Mouse (Mus musculus) neural tube, embryonic 12.5 days (tissue): ENCODE results near the gene Setd7. TPM values are rescaled to one million over a fixed set of nuclear protein-coding genes. Genes with fewer than 3 reads are reported as not detected.

ENCODE experiments used
- ATAC-seq: fragments of 200-750 bp; cut with Nextera tagmentation; 2 replicates; pipeline ENCODE4 v1.8.0; 2017; ENCODE audit warnings: low read depth, mild to moderate bottlenecking, moderate TSS enrichment, moderate library complexity; ENCODE audit not compliant: low FRiP score
- H3K27ac ChIP-seq: fragments of 300-500 bp; sonication (generic); 2 replicates; pipeline ENCODE4 v1.5.1; 2016
- H3K27me3 ChIP-seq: fragments of 300-500 bp; sonication (generic); replicated peaks from 2 replicates; pipeline ENCODE4 v1.6.1; 2016; ENCODE audit warnings: mild to moderate bottlenecking
- H3K36me3 ChIP-seq: fragments of 300-500 bp; sonication (generic); 2 replicates; pipeline ENCODE4 v1.6.1; 2016; ENCODE audit warnings: mild to moderate bottlenecking
- H3K4me1 ChIP-seq: fragments of 300-500 bp; sonication (generic); 2 replicates; pipeline ENCODE4 v1.6.1; 2016
- H3K4me2 ChIP-seq: fragments of 300-500 bp; sonication (generic); replicated peaks from 2 replicates; pipeline ENCODE4 v1.6.1; 2016; ENCODE audit warnings: mild to moderate bottlenecking
- H3K4me3 ChIP-seq: fragments of 300-500 bp; sonication (generic); 2 replicates; pipeline ENCODE4 v1.5.1; 2016
- H3K9ac ChIP-seq: fragments of 300-500 bp; sonication (generic); 2 replicates; pipeline ENCODE4 v1.6.1; 2016; ENCODE audit warnings: mild to moderate bottlenecking
- H3K9me3 ChIP-seq: fragments of 300-500 bp; sonication (generic); 2 replicates; pipeline ENCODE4 v1.6.1; 2016; ENCODE audit warnings: mild to moderate bottlenecking
- WGBS: fragments of 180-500 bp; shearing (Covaris S2); methylation state at CpG from one replicate; pipeline ENCODE4 v1.1.7; 2016; 5-methylcytosine and 5-hydroxymethylcytosine counted together
- polyA plus RNA-seq: library from polyadenylated mRNA; unstranded; fragments of >200 nt; fragmentation: Nextera tagmentation; extraction: Ambion mirVana; gene quantifications from 2 replicates; pipeline ENCODE4 v1.2.1, GENCODE M21; 2016

Setd7 gene
- polyA plus RNA-seq, 1 experiment from 2014 or later, result 3.7 TPM

DNA sequence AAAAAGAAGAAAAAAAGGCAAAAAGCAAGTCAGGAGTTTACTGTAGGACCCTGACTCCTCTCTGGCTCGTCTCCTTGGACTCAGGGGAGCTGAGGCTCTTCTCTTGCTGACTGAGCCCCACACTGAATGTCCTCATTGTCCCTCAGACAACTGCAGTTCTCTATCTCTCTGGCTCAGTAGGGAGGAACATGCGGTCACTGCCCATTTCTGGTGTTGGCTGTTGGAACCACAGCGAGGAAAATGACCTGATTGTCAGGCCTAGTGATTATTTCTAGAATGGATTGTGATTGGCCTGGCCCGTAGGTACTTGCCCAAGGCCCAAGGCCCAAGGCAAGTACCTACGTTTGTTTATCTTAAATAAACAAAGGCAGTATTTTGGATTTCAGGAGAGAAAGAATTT lies 62.0 kb downstream of the Setd7 start:
- 82% methylated on average over 5 of the region's 5 CpGs for WGBS
- H3K27ac ChIP-seq, result no peak overlapping the region
- H3K27me3 ChIP-seq, result no peaks in the 10 kb centered on the region
- H3K9me3 ChIP-seq, result no peaks in the 10 kb centered on the region
- no peak for ATAC-seq
- no peak overlapping the region for H3K9ac ChIP-seq
- no peak overlapping the region for H3K4me3 ChIP-seq
- H3K4me2 ChIP-seq, result no peak overlapping the region
- no peaks in the 10 kb centered on the region for H3K4me1 ChIP-seq
- peaks cover 8% of the 10 kb centered on the region for H3K36me3 ChIP-seq

DNA sequence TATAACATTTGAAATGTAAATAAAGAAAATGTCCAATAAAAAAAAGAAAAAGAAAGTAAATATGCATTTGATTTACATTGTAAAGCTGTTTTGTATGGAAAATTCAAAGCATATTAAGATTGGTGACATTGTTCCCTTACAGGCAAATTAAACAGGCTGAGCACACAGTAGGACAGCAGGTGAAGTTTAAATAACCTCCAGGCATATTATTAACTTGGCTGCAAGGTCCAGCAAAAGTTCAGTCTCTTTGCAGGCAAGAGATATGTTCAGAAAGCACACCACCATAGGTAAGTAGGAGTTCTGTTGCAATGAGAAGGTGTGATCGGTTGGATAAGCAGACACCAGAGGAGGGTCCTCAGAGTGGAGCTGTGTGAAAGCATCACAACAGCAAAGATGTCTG lies 62.7 kb downstream of the Setd7 start:
- whole genome bisulfite sequencing, result 90% methylated on average over 1 of the region's 1 CpGs
- no peak for ATAC-seq

DNA sequence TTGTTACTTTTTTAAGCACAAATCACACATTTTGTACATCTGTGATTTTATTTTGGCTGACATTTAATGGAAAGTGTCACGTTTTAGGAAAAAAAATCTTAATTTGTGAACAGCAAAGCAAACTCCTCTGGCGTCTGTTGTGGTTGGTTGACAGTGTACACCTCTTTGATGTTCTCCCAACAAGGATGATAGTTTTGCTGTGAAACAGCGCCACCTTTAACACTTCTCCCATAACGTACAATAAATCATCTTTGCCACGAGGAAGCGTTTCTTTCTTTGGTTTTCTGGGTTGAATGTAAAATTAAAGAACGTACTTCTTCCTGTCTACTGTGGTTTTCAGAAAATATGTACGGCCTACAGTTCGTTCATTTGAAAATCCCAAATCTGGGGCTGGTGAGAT lies 65.0 kb downstream of the Setd7 start:
- 94% methylated on average over 9 of the region's 9 CpGs for WGBS

More for the DNA sequence above, 62.7 kb downstream of the Setd7 start:
- Histone ChIP-seq H3K4me2 (no peak overlapping the region), H3K4me3 (no peak overlapping the region), H3K9ac (no peak overlapping the region), H3K27ac (no peak overlapping the region), H3K4me1 (no peaks in the 10 kb centered on the region), H3K27me3 (no peaks in the 10 kb centered on the region), H3K36me3 (peaks cover 14% of the 10 kb centered on the region), H3K9me3 (no peaks in the 10 kb centered on the region)

DNA sequence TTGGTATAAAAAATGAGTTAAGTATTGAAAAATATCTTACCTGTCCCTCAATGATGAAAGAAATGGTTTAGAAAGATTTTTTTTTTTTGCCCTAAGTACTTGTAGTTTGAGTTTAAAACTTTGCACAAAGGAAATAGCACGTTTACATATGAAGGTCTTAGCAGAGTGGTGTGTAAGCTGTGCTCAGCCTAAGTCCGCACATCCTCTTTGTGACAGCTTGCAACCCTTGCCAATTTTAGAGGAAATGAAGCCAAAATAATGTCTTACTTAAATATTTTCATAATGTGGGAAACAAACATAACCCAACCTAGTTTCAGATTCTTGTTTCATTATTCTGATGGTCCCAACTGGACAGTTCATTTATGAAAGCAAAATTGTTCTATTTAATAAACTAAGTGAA lies 66.2 kb downstream of the Setd7 start:
- H3K9ac ChIP-seq, result no peak overlapping the region
- H3K4me2 ChIP-seq, result no peak overlapping the region
- H3K4me3 ChIP-seq, result no peak overlapping the region
- no peak for ATAC-seq
- no peaks in the 10 kb centered on the region for H3K4me1 ChIP-seq
- no peak overlapping the region for H3K27ac ChIP-seq
- no peaks in the 10 kb centered on the region for H3K27me3 ChIP-seq
- peaks cover 14% of the 10 kb centered on the region for H3K36me3 ChIP-seq
- 94% methylated on average over 2 of the region's 2 CpGs for WGBS
- H3K9me3 ChIP-seq, result no peaks in the 10 kb centered on the region

More for the DNA sequence above, 65.0 kb downstream of the Setd7 start:
- H3K9ac ChIP-seq, result no peak overlapping the region
- H3K36me3 ChIP-seq, result peaks cover 14% of the 10 kb centered on the region
- no peak overlapping the region for H3K4me2 ChIP-seq
- no peak overlapping the region for H3K27ac ChIP-seq
- ATAC-seq, result no peak
- no peaks in the 10 kb centered on the region for H3K9me3 ChIP-seq
- H3K4me3 ChIP-seq, result no peak overlapping the region
- no peaks in the 10 kb centered on the region for H3K4me1 ChIP-seq
- H3K27me3 ChIP-seq, result no peaks in the 10 kb centered on the region

DNA sequence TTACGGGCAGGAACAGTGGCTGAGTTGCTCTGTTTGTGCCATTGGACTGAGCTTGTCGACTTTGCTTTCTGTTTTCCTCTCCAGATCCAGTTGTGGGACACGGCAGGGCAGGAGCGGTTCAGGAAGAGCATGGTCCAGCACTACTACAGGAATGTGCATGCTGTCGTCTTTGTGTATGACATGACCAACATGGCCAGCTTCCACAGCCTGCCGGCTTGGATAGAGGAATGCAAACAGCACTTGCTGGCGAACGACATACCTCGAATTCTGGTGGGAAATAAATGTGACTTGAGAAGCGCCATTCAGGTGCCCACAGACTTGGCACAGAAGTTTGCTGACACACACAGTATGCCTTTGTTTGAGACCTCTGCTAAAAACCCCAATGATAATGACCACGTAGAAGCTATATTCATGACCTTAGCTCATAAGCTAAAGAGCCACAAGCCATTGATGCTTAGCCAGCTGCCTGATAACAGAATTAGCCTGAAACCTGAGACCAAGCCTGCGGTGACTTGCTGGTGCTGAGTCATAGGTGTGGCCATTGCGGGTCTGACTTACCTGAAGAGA lies 67.3 kb downstream of the Setd7 start:
- 89% methylated on average over 13 of the region's 13 CpGs for WGBS
- H3K4me3 ChIP-seq, result no peak overlapping the region
- no peak overlapping the region for H3K27ac ChIP-seq
- H3K36me3 ChIP-seq, result peaks cover 15% of the 10 kb centered on the region
- no peak overlapping the region for H3K4me2 ChIP-seq
- H3K9me3 ChIP-seq, result no peaks in the 10 kb centered on the region
- no peak for ATAC-seq
- H3K27me3 ChIP-seq, result no peaks in the 10 kb centered on the region
- no peak overlapping the region for H3K9ac ChIP-seq
- H3K4me1 ChIP-seq, result no peaks in the 10 kb centered on the region

DNA sequence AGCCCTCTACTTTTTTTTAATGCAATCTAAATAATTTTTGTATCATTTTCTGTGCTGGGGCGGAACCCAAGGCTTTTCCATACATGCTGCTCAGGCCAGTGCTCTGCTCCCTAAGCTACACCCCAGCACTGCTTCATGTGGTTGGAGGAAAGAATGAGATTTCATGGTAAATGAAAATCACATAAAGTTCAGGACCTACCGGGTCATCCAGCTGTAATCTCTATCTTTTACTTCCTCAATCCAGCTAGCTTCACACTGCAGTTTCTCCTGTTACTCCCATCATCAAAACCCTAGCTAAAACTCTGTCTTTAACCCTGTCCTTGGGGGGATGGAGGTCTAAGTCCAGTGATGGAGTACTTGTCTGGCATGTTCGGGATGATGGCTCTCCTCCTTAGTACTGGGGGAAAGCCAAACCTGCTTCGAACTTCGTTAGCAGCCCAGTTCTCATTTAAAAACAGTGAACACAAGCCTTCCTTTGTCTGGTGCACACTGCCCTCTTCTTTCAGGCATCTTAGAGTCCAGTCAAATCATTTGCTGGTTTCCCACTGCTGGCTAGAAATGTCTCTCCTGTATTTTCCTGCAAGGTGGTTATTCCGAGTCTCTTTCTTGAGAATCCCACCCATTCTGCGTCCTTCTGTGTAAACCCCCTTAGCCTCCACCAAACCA lies 70.5 kb downstream of the Setd7 start:
- Histone ChIP-seq H3K27ac (no peak overlapping the region), H3K36me3 (peaks cover 17% of the 10 kb centered on the region), H3K4me3 (no peak overlapping the region), H3K4me2 (no peak overlapping the region), H3K9ac (no peak overlapping the region), H3K27me3 (no peaks in the 10 kb centered on the region), H3K4me1 (peaks cover 13% of the 10 kb centered on the region), H3K9me3 (no peaks in the 10 kb centered on the region)
- 76% methylated on average over 7 of the region's 7 CpGs for WGBS
- ATAC-seq, result no peak

DNA sequence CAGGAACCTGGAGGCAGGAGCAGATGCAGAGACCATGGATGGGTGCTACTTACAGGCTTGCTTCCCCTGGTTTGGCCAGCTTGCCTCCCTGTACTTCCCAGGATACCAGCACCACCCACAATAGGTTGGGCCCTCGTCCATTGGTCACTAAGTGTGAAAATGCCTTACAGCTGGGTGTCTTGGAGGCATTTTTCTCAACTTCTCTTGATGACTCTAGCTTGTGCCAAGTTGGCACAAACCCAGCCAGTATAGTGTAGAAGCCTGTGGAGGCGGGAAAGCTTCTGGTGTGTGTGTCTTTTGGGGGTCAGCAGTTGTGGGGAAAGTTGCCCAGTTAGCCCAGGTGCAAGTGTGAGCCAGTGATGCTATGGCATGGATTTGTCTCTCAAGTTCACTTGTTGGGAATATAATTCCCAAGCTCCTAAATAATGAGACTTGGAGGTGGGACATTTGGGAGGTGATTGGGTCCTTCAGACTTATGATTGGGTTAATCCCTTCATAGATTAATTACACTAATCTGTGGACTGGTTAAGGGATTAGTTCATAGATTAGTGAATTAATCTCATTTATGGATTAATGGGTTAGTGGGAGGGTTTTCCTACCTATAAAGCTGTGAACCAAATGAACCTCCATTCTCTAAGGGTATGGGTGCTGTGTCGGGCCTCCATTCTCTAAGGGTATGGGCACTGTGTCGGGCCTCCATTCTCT lies 74.0 kb downstream of the Setd7 start:
- no peak overlapping the region for H3K4me3 ChIP-seq
- no peak overlapping the region for H3K4me2 ChIP-seq
- H3K9ac ChIP-seq, result no peak overlapping the region
- no peak overlapping the region for H3K27ac ChIP-seq
- 0 out of 2 replicates have a peak, but pooled peaks cover 3% of the 10 kb centered on the region for H3K36me3 ChIP-seq
- ATAC-seq, result no peak
- no peaks in the 10 kb centered on the region for H3K9me3 ChIP-seq
- H3K27me3 ChIP-seq, result no peaks in the 10 kb centered on the region
- 95% methylated on average over 4 of the region's 4 CpGs for WGBS
- peaks cover 28% of the 10 kb centered on the region for H3K4me1 ChIP-seq

DNA sequence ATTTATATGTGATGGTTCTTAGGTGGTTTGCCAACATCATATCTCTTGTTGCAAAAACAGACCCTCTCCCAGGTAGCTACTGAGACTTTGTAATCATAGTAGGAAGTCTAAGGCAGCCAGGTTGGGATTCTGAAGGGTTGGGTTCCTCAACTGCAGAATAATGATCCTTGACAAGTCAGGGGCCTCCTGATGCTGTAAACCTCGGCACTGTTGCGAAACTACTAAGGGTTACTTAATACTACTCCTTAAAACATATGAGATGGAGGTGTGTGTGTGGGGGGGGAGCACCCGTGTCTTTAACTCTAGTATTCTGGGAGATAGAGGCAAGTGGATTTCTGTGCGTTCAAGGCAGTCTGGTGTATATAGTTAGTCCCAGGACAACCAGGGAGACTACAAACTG lies 75.3 kb downstream of the Setd7 start:
- Histone ChIP-seq H3K4me1 (peaks cover 28% of the 10 kb centered on the region), H3K9me3 (no peaks in the 10 kb centered on the region), H3K36me3 (0 out of 2 replicates have a peak, but pooled peaks cover 3% of the 10 kb centered on the region), H3K4me2 (peak overlapping the region; percentile 77), H3K4me3 (no peak overlapping the region; the same call in 1 of the 2 replicates), H3K27ac (no peak overlapping the region), H3K27me3 (no peaks in the 10 kb centered on the region), H3K9ac (no peak overlapping the region)
- WGBS, result 86% methylated on average over 4 of the region's 4 CpGs
- no peak for ATAC-seq

DNA sequence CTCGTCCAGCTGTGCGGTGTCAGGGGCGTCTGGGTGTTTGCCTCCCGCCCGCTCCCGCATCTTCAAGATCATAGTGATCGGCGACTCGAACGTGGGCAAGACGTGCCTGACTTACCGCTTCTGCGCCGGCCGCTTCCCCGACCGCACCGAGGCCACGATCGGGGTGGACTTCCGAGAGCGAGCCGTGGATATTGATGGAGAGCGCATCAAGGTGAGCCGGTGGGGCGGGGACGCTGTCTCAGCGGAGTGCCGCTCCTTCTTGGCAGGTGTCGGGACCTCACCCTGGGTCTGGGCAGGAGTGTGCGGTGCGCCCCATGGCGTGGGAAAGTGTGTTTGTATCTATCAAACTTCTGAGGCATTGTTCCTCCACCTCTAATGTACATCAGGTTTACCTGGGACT lies 76.3 kb downstream of the Setd7 start:
- Histone ChIP-seq H3K27me3 (no peaks in the 10 kb centered on the region), H3K9me3 (no peaks in the 10 kb centered on the region), H3K36me3 (0 out of 2 replicates have a peak, but pooled peaks cover 3% of the 10 kb centered on the region), H3K27ac (peak overlapping the region; percentile 33; the same call in 1 of the 2 replicates), H3K4me3 (peak overlapping the region; percentile 63), H3K4me2 (peak overlapping the region; percentile 77), H3K4me1 (peaks cover 28% of the 10 kb centered on the region), H3K9ac (peak overlapping the region; percentile 83)
- ATAC-seq, result peak; percentile 58
- WGBS, result under 1% methylated on average over 33 of the region's 33 CpGs

DNA sequence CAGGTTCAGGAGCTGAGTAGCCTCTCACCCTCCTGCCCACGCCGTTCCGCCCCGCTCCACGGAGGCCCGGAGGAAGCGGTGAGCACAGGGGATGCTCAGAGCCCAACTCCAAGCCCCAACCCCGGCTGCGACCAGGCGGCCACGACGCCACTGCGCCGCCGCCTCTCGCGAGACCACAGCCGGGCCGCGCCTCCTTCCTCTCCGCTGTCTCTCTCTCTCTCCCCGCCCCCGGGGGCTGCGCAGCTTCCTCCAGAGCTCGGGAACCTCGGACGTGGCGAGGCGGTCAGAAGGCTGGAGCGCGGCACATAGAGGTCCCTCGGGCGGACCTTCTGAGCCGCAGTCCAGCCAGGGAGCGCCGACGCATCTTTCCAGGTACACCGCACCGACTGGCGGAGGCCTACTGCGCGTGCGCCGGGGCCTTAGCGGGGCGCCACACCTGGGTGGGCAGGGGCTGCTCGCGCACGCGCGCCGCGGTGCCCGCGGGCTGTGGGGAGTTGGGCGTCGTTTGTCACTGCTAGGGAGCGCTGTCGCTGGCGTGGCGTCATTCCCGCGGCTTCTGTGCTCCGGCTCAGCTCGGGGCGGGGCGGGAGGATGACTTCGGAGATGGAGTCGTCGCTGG lies 76.8 kb downstream of the Setd7 start, which contains the start of gene Rab33b:
Rab33b (plus strand) TSS at position 180 of the 619 bp plus-strand sequence.
- peak; percentile 95 for ATAC-seq
- Histone ChIP-seq H3K9ac (peak within 1 kb of the TSS; percentile 83), H3K27ac (peak within 1 kb of the TSS; percentile 81; the same call in 1 of the 2 replicates), H3K4me1 (peaks cover 28% of the 10 kb centered on the region), H3K9me3 (no peaks in the 10 kb centered on the region), H3K4me2 (peak within 1 kb of the TSS; percentile 77), H3K4me3 (peak within 1 kb of the TSS; percentile 63), H3K36me3 (0 out of 2 replicates have a peak, but pooled peaks cover 3% of the 10 kb centered on the region), H3K27me3 (no peaks in the 10 kb centered on the region)
- WGBS, result under 1% methylated on average over 70 of the region's 70 CpGs

DNA sequence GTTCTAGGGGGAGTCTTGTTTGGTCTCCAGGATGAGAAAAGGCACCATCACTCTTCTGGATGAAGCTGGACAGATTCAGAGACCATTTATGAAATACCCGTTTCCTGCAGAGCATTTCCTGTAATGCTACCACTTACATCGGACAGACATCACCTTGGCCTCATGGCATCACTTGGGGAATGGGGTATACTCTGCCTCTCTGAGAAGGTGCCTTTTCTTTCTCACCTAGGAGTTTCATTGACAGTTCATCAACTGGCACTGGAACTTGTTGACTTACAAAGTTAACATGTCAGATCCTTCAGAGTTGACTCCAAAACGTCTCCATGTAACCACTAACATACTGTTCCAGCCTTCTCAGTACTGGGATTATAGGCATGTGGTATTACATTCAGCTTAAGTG lies 77.9 kb downstream of the Setd7 start:
- Histone ChIP-seq H3K36me3 (no peaks in the 10 kb centered on the region), H3K9me3 (no peaks in the 10 kb centered on the region), H3K4me1 (peaks cover 28% of the 10 kb centered on the region), H3K27ac (no peak overlapping the region), H3K4me2 (peak overlapping the region; percentile 77), H3K27me3 (no peaks in the 10 kb centered on the region), H3K9ac (peak overlapping the region; percentile 83), H3K4me3 (no peak overlapping the region)
- WGBS, result 79% methylated on average over 3 of the region's 3 CpGs
- no peak for ATAC-seq

DNA sequence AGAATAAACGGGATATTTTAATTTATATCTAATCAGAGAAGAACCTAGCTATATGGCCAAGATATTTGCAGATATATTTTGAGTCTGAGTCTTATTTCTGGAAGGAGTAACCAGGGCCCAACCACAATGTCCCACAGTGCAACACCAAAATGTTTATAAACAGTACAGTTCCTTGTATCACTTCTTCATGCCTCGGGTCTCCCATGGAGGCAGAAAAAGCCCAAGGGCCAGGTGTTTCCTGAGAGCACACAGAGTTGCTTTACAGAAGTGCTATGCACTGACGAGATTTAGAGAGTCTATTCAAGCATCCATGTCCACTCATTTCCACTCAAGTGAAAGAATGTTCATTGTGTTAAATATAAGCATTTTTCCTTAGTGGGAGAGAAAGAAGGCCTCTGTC lies 78.8 kb downstream of the Setd7 start:
- Histone ChIP-seq H3K9me3 (no peaks in the 10 kb centered on the region), H3K9ac (no peak overlapping the region), H3K4me2 (no peak overlapping the region), H3K27me3 (no peaks in the 10 kb centered on the region), H3K4me3 (no peak overlapping the region), H3K36me3 (no peaks in the 10 kb centered on the region), H3K4me1 (peaks cover 28% of the 10 kb centered on the region), H3K27ac (no peak overlapping the region)
- WGBS, result 67% methylated on average over 3 of the region's 3 CpGs
- ATAC-seq, result no peak
